Mouse (Mus musculus) CD8-positive naive resting alpha-beta T cell, adult 57 days (primary cell): Measurements from ENCODE around the gene Trhr2. TPM values are rescaled to one million over a fixed set of nuclear protein-coding genes. Genes with fewer than 3 reads are reported as not detected.

ENCODE experiments used
- total RNA-seq: library from RNA; stranded (reverse); gene quantifications from one replicate; pipeline ENCODE4 v1.2.4, GENCODE M21; 2023

Trhr2 gene
- total RNA-seq = not detected

DNA sequence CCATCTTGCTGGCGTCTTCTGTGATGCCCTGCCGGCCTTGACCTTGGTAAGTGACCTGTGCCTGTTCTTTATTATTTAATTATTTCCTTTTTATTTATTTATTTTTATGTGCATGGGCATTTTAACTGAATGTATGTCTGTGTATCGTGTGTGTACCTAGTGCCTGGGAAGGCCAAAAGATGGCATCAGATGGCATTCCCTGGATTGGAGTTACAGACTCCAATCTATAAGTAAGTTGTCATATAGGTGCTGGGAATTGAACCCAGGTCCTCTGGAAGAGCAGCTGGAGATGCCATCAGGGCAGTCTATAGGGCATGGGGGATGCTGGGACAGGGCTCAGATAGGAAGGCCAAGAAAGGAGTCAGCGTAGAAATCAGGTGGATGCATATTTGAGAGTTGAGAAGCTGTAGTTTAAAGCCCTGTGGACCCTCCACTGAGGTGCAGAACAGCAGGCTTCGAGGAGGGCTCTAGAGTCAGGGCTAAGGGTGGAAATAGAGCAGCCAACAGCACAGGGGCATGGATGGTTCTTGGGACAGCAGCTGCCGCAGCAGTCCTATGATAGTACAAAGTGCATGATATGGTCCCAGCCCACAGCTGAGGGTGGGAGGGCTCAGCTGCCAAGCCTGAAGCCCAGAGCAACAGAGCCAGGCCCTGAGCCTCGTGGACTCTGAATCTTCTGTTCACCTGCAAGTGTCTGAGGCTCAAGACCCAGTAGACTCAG, at the start of gene Trhr2:
TSS of gene Trhr2 (minus strand) at position 51 of the 721 bp plus-strand sequence.

DNA sequence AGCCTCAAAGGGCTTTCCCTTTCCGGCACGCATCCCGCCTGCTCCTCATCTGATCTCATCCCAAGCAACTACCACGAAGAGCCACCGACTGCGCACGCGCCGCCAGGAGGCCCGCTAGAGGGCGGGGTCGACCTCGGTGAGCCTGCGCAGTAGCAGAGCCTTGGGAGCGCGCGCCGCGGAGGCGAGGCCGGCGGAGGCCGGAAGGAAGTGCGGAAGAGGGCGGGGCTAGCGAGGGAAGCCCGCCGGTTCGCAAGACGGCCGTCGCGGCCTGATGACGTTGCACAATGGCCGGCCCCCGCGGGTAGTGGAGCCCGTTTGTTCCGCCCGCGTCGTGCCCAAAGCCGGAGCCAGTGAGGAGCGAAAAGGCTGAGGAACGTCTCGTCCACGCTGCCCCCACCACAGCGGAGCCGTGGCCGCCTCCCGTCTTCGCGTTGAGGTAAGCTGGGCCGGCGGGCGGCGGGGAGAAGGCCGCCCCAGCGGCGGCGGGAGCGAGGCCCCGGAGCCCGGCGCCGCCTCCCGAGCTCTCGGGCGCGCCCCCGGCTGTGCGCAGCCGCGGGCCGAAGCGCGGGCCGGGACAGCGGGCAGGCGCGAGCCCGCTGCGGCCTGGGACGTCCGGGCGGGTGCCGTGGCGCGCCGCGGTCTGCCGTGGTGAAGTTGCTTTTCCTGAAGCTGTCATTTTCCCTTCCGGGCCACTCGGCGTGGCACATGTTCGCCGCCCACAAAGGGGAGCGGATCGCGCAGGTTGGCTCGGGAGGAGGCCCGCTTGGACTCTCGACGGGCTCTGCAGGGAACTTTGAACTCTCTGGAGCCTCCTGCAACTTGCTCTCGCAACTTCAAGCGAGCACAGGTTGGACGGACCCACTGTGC, 16.1 kb upstream of the Trhr2 start, which contains the start of gene Zc3h18:
TSS of gene Zc3h18 (plus strand) at position 245 of the 867 bp plus-strand sequence.

Other genes with a start within 250 kb of the Trhr2 start
- gene Zfpm1, start 78.6 kb downstream of the Trhr2 start, total RNA-seq = 37.6 TPM
- 94.7 TPM for gene Zc3h18, start 15.9 kb upstream of the Trhr2 start, total RNA-seq
- gene Il17c, start 61.3 kb upstream of the Trhr2 start, total RNA-seq = not detected
- gene Cyba, start 72.2 kb upstream of the Trhr2 start, total RNA-seq = 140 TPM
- 11.3 TPM for gene Mvd, start 82.7 kb upstream of the Trhr2 start, total RNA-seq
- gene Snai3, start 100.0 kb upstream of the Trhr2 start, total RNA-seq = 9.0 TPM
- gene Rnf166, start 115.3 kb upstream of the Trhr2 start, total RNA-seq = 99.1 TPM
- gene Ctu2, start 115.4 kb upstream of the Trhr2 start, total RNA-seq = 51.0 TPM
- gene Piezo1, start 190.6 kb upstream of the Trhr2 start, total RNA-seq = 43.8 TPM
- gene Cdt1, start 207.3 kb upstream of the Trhr2 start, total RNA-seq = 75.3 TPM
- gene Aprt, start 216.2 kb upstream of the Trhr2 start, total RNA-seq = 96.5 TPM